8 mouse cellular contexts compared by ENCODE assay signal in the genomic region with DNA sequence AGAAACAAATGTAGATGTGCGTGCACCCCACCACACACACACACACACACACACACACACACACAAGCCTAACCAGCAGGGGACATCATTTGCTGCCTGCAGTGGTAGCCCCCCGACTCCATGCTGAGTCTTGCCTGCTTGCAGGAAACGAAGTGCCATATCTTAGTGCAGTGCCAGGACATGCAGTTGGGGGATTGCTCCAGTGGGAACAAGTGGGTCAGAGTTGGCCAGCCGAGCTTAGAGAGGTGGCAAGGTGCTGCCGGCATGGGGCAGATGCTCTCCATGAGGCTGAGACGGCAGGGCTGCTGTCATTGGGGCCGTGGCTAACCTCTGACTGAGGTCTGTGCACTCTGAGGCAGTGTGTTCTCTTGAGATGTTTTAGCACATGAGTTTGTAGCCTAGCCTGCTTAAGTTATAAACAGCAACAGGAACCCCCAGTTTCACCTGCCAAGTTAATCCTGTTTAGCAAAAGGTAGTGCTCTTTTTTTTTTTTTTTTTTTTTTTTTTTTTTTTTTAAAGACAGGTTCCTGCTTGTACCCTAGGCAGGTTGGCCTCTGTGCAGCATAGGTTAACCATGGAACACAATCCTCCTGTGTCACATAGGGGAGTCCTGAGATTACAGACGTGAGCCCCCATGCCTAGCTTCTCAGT. TPM values are rescaled to one million over a fixed set of nuclear protein-coding genes. Genes with fewer than 3 reads are reported as not detected.
DNase-seq lines count a peak whose midpoint lies in the region; ATAC-seq and TF ChIP-seq lines count a peak whose summit lies in the region.

No protein-coding gene starts in this region.

- no peaks in the 10 kb centered on the region for H3K9me3 ChIP-seq in hindbrain, embryonic 10.5 days
- H3K9me3 ChIP-seq in midbrain, embryonic 15.5 days, result no peaks in the 10 kb centered on the region

- H3K4me1 ChIP-seq in kidney, adult 2 months (ENCODE audit: control insufficient read depth, insufficient read depth, low read length), result peaks cover 35% of the 10 kb centered on the region
- peaks cover 31% of the 10 kb centered on the region for H3K4me1 ChIP-seq in bone marrow macrophage, adult 2 months (ENCODE audit: control insufficient read depth, insufficient read depth, low read length)
- H3K4me1 ChIP-seq in hindbrain, embryonic 10.5 days (replicated peaks), result peaks cover 70% of the 10 kb centered on the region
- H3K4me1 ChIP-seq in midbrain, embryonic 15.5 days, result peaks cover 65% of the 10 kb centered on the region

- no peak for TF ChIP-seq CTCF in kidney, adult 2 months (conservative IDR thresholded peaks at IDR 0.05; ENCODE audit: insufficient read depth, insufficient read length, low read depth, low read length)
- TF ChIP-seq CTCF in bone marrow macrophage, adult 2 months (IDR thresholded peaks at IDR 0.05; ENCODE audit: low read depth, low read length), result no peak

- ATAC-seq in midbrain, embryonic 15.5 days (replicated peaks), result no peak

- H3K4me2 ChIP-seq in midbrain, embryonic 15.5 days, result peak overlapping the region; percentile 88

- TF ChIP-seq POLR2A in kidney, adult 2 months (IDR thresholded peaks at IDR 0.05; ENCODE audit: low read depth, low read length), result no peak
- no peak for TF ChIP-seq POLR2A in bone marrow macrophage, adult 2 months (IDR thresholded peaks at IDR 0.05; ENCODE audit: borderline replicate concordance, low read depth, low read length)

- 42% methylated on average over 8 of the region's 8 CpGs for WGBS in kidney, adult 2 months
- WGBS in hindbrain, embryonic 10.5 days, result 74% methylated on average over 8 of the region's 8 CpGs
- 59% methylated on average over 8 of the region's 8 CpGs for WGBS in midbrain, embryonic 15.5 days

- DNase-seq in kidney, adult 2 months, result no peak
- DNase-seq in kidney, postnatal 14 days, result no peak
- no peak for DNase-seq in hindbrain, embryonic 10.5 days (ENCODE audit: low spot score)
- DNase-seq in adrenal gland, postnatal 4 days (ENCODE audit: low spot score in 2 of 2), result no peak
- no peak for DNase-seq in right cerebral cortex, postnatal 4 days
- no peak for DNase-seq in Muller cell, postnatal 12 days (ENCODE audit: inconsistent ontology term)

- peak overlapping the region; percentile 48 for H3K4me3 ChIP-seq in kidney, adult 2 months (ENCODE audit: insufficient read depth, low read depth, low read length)
- H3K4me3 ChIP-seq in bone marrow macrophage, adult 2 months (ENCODE audit: insufficient read depth, low read length), result peak overlapping the region; percentile 96
- peak overlapping the region; percentile 88; the same call in 1 of the 2 replicates for H3K4me3 ChIP-seq in hindbrain, embryonic 10.5 days
- peak overlapping the region; percentile 88 for H3K4me3 ChIP-seq in midbrain, embryonic 15.5 days

- peak overlapping the region; percentile 46 for H3K27ac ChIP-seq in kidney, adult 2 months (ENCODE audit: insufficient read depth, low read depth, low read length)
- peak overlapping the region; percentile 98 for H3K27ac ChIP-seq in bone marrow macrophage, adult 2 months (ENCODE audit: insufficient read depth, low read depth, low read length)
- 0 out of 2 replicates have a peak overlapping the region, but pooled peaks have one; percentile 26 for H3K27ac ChIP-seq in hindbrain, embryonic 10.5 days
- no peak overlapping the region for H3K27ac ChIP-seq in midbrain, embryonic 15.5 days

- no peaks in the 10 kb centered on the region for H3K27me3 ChIP-seq in kidney, adult 2 months (replicated peaks; ENCODE audit: control insufficient read depth, insufficient read depth, low read length)
- no peaks in the 10 kb centered on the region for H3K27me3 ChIP-seq in hindbrain, embryonic 10.5 days (ENCODE audit: insufficient read depth, poor library complexity, severe bottlenecking)
- H3K27me3 ChIP-seq in midbrain, embryonic 15.5 days (replicated peaks), result no peaks in the 10 kb centered on the region

- H3K36me3 ChIP-seq in kidney, adult 2 months (ENCODE audit: control insufficient read depth, insufficient read depth, low read length), result no peaks in the 10 kb centered on the region
- H3K36me3 ChIP-seq in hindbrain, embryonic 10.5 days, result peaks cover 9% of the 10 kb centered on the region; the same call in 1 of the 2 replicates
- no peaks in the 10 kb centered on the region for H3K36me3 ChIP-seq in midbrain, embryonic 15.5 days (replicated peaks)

- H3K9ac ChIP-seq in midbrain, embryonic 15.5 days, result peak overlapping the region; percentile 19; the same call in 1 of the 2 replicates

RNA-seq across cellular contexts. Expression of gene Psap, which starts 2.0 kb away (rescaled TPM):
- 1,603 and 1,750 TPM in 2 replicates for polyA plus RNA-seq in kidney, adult 2 months (2012; rRNA removed)
- 4,392 and 4,568 TPM in 2 replicates for polyA plus RNA-seq in bone marrow macrophage, adult 2 months (2012; ENCODE audit: insufficient read depth, insufficient read length, missing spikeins)
- polyA plus RNA-seq in hindbrain, embryonic 10.5 days (2016; fragmentation: Nextera tagmentation; extraction: Ambion mirVana), result 53.9 and 86.4 TPM in 2 replicates
- polyA plus RNA-seq in midbrain, embryonic 15.5 days (2015; fragmentation: Nextera tagmentation; extraction: Ambion mirVana), result 169 and 192 TPM in 2 replicates
- 100 to 1,000 TPM; 671 to 696 TPM for total RNA-seq in adrenal gland, postnatal 4 days (2021)
